ENCODE assay signal across 8 mouse cellular contexts in the genomic region with DNA sequence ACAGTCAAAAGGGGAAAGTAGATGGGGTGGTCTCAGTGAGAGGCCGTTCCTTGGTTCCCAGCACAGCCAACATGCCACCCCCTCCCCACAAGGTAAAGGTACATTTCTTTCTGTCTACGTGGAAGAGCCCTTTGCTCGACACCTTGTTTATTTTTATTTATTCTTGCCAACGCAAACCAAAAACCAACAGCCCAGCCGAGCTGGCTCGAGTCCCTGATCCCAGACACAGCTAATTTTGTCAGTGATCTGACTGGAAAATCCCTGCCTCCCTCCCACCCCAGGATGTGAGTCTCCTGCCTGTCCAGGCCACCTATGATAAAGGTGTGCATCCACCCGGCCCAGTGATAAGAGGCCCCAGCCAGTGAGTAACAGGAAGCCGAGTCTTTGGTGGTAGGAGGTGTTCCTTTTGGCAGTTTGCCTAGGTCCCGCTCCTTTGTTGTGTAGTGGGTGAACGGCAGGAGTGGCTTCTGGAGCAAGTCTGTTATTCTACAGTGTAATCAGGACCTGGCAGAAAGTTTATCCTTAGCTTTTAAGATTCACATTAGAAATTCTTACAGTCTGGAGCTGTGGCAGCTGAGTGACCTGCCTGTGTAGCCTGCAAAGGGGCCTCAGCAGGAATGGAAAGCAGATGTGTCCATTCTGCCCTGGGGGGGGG. TPM values are rescaled to one million over a fixed set of nuclear protein-coding genes. Genes with fewer than 3 reads are reported as not detected.
DNase-seq lines count a peak whose midpoint lies in the region; ATAC-seq lines count a peak whose summit lies in the region.

No protein-coding gene starts in this region.

- H3K27ac ChIP-seq in kidney, embryonic 14.5 days (ENCODE audit: low read depth, low read length), result no peak overlapping the region
- H3K27ac ChIP-seq in kidney, embryonic 16.5 days (ENCODE audit: low read length), result no peak overlapping the region

- H3K4me3 ChIP-seq in kidney, embryonic 14.5 days (ENCODE audit: low read length), result no peak overlapping the region
- H3K4me3 ChIP-seq in kidney, embryonic 16.5 days (ENCODE audit: low read length), result no peak overlapping the region

- no peak for ATAC-seq in kidney, embryonic 14.5 days (ENCODE audit: low FRiP score, low TSS enrichment)
- 0 out of 2 replicates have a peak, but pooled peaks have one; percentile 12 for ATAC-seq in kidney, embryonic 16.5 days (ENCODE audit: low FRiP score, low TSS enrichment)

- H3K9me3 ChIP-seq in kidney, embryonic 14.5 days (ENCODE audit: control insufficient read depth, low read length), result no peaks in the 10 kb centered on the region
- H3K9me3 ChIP-seq in kidney, embryonic 16.5 days (ENCODE audit: low read length), result no peaks in the 10 kb centered on the region

- peaks cover 8% of the 10 kb centered on the region; the same call in 1 of the 2 replicates for H3K4me1 ChIP-seq in kidney, embryonic 14.5 days (ENCODE audit: control insufficient read depth, insufficient read depth, low read length)
- peaks cover 9% of the 10 kb centered on the region; the same call in 1 of the 2 replicates for H3K4me1 ChIP-seq in kidney, embryonic 16.5 days (ENCODE audit: insufficient read depth, low read length)

- WGBS in kidney, embryonic 14.5 days, result 49% methylated on average over 10 of the region's 10 CpGs
- WGBS in kidney, embryonic 16.5 days, result 51% methylated on average over 10 of the region's 10 CpGs

- H3K4me2 ChIP-seq in kidney, embryonic 14.5 days (replicated peaks; ENCODE audit: low read depth, low read length), result no peak overlapping the region
- no peak overlapping the region for H3K4me2 ChIP-seq in kidney, embryonic 16.5 days (replicated peaks; ENCODE audit: low read depth, low read length)

- peak; percentile 36 for DNase-seq in kidney, adult 11 months
- DNase-seq in adrenal gland, postnatal 25 days, result peak; percentile 16
- DNase-seq in heart, adult 9 months (ENCODE audit: low spot score in 2 of 2), result peak; percentile 56 to 57
- DNase-seq in lung, postnatal 14 days, result peak; percentile 71
- DNase-seq in yolk sac, embryonic 10.5 days (ENCODE audit: low spot score), result no peak
- no peak for DNase-seq in urinary bladder, postnatal 10 days (ENCODE audit: low spot score)

- H3K9ac ChIP-seq in kidney, embryonic 14.5 days (ENCODE audit: low read depth, low read length), result no peak overlapping the region
- H3K9ac ChIP-seq in kidney, embryonic 16.5 days (replicated peaks; ENCODE audit: low read length), result no peak overlapping the region

- no peaks in the 10 kb centered on the region for H3K27me3 ChIP-seq in kidney, embryonic 14.5 days (ENCODE audit: control insufficient read depth, insufficient read depth, low read length)
- H3K27me3 ChIP-seq in kidney, embryonic 16.5 days (ENCODE audit: insufficient read depth, low read length), result no peaks in the 10 kb centered on the region

- no peaks in the 10 kb centered on the region for H3K36me3 ChIP-seq in kidney, embryonic 14.5 days (ENCODE audit: control insufficient read depth, insufficient read depth, low read length)
- H3K36me3 ChIP-seq in kidney, embryonic 16.5 days (ENCODE audit: insufficient read depth, low read length), result no peaks in the 10 kb centered on the region

RNA-seq across cellular contexts. Expression of a gene that starts 36.6 kb away (rescaled TPM):
- 3.0 and 4.3 TPM in 2 replicates for polyA plus RNA-seq in kidney, embryonic 14.5 days (2014; fragmentation: Nextera tagmentation; extraction: Ambion mirVana)
- 6.3 and 8.4 TPM in 2 replicates for total RNA-seq in adrenal gland, postnatal 25 days (2021)
- 3.3 TPM in 2 replicates for polyA plus RNA-seq in kidney, embryonic 16.5 days (2015; fragmentation: Nextera tagmentation; extraction: Ambion mirVana)

RNA-seq across cellular contexts. Expression of a gene that starts 36.8 kb away (rescaled TPM):
- 19.8 and 23.8 TPM in 2 replicates for polyA plus RNA-seq in kidney, embryonic 14.5 days (2014; fragmentation: Nextera tagmentation; extraction: Ambion mirVana)
- 16.8 and 24.9 TPM in 2 replicates for total RNA-seq in adrenal gland, postnatal 25 days (2021)
- 24.5 TPM in 2 replicates for polyA plus RNA-seq in kidney, embryonic 16.5 days (2015; fragmentation: Nextera tagmentation; extraction: Ambion mirVana)

Comparison
In these comparisons a context has a peak if more than half of its experiments do, and no peak if none do; other contexts are left out.
1. DNase-seq: peak in kidney, adult 11 months (single experiment), adrenal gland, postnatal 25 days (single experiment), heart, adult 9 months (2 of 2) and lung, postnatal 14 days (single experiment); none in yolk sac, embryonic 10.5 days (single experiment) and urinary bladder, postnatal 10 days (single experiment).